Mouse (Mus musculus): Measurements from ENCODE around the gene Prdm15.

The Prdm15 gene

GRCm38 (mm10) chr16:97817414-97817813 lies 34.2 kb downstream of the Prdm15 start:
- CTCF ChIA-PET, result no interaction called here

- CTCF ChIA-PET, result no interaction called here
Measured at GRCm38 (mm10) chr16:97815269-97815668, 36.4 kb downstream of the Prdm15 start.

- CTCF ChIA-PET, result no interaction called here
Measured at GRCm38 (mm10) chr16:97814060-97814459, 37.6 kb downstream of the Prdm15 start.

GRCm38 (mm10) chr16:97808881-97809280 lies 42.8 kb downstream of the Prdm15 start:
- CTCF ChIA-PET, result no interaction called here

GRCm38 (mm10) chr16:97805646-97806045 lies 46.0 kb downstream of the Prdm15 start:
- CTCF ChIA-PET, result no interaction called here

- CTCF ChIA-PET, result no interaction called here
Measured at GRCm38 (mm10) chr16:97804680-97805547, 46.7 kb downstream of the Prdm15 start.

- CTCF ChIA-PET, result no interaction called here
Measured at GRCm38 (mm10) chr16:97797950-97798869, 53.4 kb downstream of the Prdm15 start.

- CTCF ChIA-PET, result no interaction called here
Measured at GRCm38 (mm10) chr16:97797212-97797611, 54.4 kb downstream of the Prdm15 start.

- CTCF ChIA-PET, result no interaction called here
Measured at GRCm38 (mm10) chr16:97794256-97794655, 57.4 kb downstream of the Prdm15 start.

- CTCF ChIA-PET, result no interaction called here
Measured at GRCm38 (mm10) chr16:97783057-97783456, 68.6 kb downstream of the Prdm15 start.

GRCm38 (mm10) chr16:97778353-97779025 lies 73.2 kb downstream of the Prdm15 start:
- CTCF ChIA-PET, result no interaction called here

- CTCF ChIA-PET, result no interaction called here
Measured at GRCm38 (mm10) chr16:97766501-97766900, 85.1 kb downstream of the Prdm15 start.

- CTCF ChIA-PET, result no interaction called here
Measured at GRCm38 (mm10) chr16:97764626-97765025, 87.0 kb downstream of the Prdm15 start.

GRCm38 (mm10) chr16:97763990-97764340 lies 87.7 kb downstream of the Prdm15 start:
- CTCF ChIA-PET, result no interaction called here

GRCm38 (mm10) chr16:97763061-97763989 lies 88.3 kb downstream of the Prdm15 start, which contains the start of gene Ripk4:
Ripk4 (minus strand) TSS chr16:97763787.
- CTCF ChIA-PET, result no interaction called here

- CTCF ChIA-PET, result no interaction called here
Measured at GRCm38 (mm10) chr16:97761782-97762181, 89.9 kb downstream of the Prdm15 start.

- CTCF ChIA-PET, result interaction anchor here (0.6 kb wide), 1 partner anchor 355 kb away, joined by 3 read pairs; no protein-coding TSS in a partner anchor
Measured at GRCm38 (mm10) chr16:97759681-97760080, 92.0 kb downstream of the Prdm15 start.

- CTCF ChIA-PET, result no interaction called here
Measured at GRCm38 (mm10) chr16:97758288-97758687, 93.4 kb downstream of the Prdm15 start.

- CTCF ChIA-PET, result no interaction called here
Measured at GRCm38 (mm10) chr16:97756460-97756859, 95.2 kb downstream of the Prdm15 start.

GRCm38 (mm10) chr16:97752316-97752941 lies 99.2 kb downstream of the Prdm15 start:
- CTCF ChIA-PET, result no interaction called here

- CTCF ChIA-PET, result no interaction called here
Measured at GRCm38 (mm10) chr16:97751884-97752283, 99.8 kb downstream of the Prdm15 start.
